Mouse (Mus musculus): ENCODE measurements at regions not wholly inside any gene's neighbourhood (a gene's known extent, or its start where the extent isn't known, plus 50 kb on each side); places are given as distances from the start of the nearest gene placed in this dataset.

DNA sequence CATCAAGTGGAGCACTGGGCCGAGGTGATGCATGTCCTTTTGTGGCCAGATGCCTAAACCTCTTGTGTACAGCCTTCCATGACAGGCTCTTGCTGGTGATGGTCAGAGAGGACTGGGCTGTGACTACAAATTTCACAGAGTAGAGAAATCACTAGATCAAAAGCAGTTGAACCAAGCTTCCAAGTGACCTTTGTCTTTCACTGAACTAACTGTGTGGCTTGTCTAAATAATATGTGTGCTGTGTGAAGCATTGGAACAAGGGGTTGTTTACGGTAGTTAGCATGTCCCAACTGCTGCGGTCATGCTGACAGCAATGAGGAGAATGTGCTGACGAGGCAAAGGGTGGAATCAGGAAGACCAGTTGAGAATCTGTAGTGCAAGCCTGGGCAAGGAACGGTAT lies 55.3 kb upstream of the D16Ertd472e start:
- DNase-seq (ENCODE audit: low spot score) = no peak

DNA sequence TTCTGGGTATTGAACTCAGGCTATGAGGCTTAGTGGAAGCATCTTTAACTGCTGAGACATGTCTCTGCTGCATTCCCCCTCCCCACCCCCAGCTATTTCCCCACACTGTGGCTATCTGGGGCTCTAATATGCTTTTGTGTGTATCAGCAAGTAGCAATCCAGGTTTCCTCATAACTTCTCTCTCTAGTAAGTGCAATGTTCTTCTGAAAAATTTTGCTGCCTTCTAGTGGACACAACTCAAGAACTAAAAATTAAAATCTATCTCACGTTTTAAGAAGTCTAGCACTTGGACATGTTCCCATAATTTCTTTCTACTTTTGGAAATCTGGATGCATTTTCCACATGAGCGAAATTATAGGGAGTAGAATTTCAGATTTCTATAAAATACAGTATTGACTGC lies 50.3 kb upstream of the D16Ertd472e start:
- DNase-seq (ENCODE audit: low spot score) = no peak

Measured in yolk sac, embryonic 10.5 days (tissue).